Mouse (Mus musculus) T-cell, adult 2 months (primary cell): ENCODE measurements around the gene Tsc22d1.

Source experiments
- DNase-seq: peaks from one replicate; pipeline ENCODE4 v3.0.0; 2022; ENCODE audit warnings: low spot score

The Tsc22d1 gene

GRCm38 (mm10) chr14:76488101-76489044, 73.6 kb downstream of the Tsc22d1 start:
- no peak for DNase-seq

GRCm38 (mm10) chr14:76489128-76489527, 74.4 kb downstream of the Tsc22d1 start:
- DNase-seq = no peak

DNA sequence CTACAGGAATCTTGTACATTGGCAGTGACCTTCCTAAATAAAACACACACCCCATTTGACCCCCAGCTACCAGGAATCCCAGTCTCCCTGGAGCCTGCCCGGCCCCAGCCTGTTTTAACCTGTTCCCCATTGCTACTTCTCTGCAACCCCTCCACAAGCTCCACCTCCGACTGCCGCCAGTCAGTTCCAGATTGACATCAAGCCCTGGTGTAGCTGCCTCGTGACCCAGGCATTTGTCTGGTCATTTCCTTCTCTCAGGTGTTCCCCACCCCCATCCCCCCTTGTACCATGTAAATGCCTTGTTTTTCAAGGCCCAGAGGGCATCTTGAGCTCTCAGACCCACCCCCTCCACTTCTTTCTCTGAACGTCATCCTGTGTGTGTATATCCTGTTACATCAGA, 80.3 kb downstream of the Tsc22d1 start:
- no peak for DNase-seq

GRCm38 (mm10) chr14:76497187-76497586, 82.4 kb downstream of the Tsc22d1 start:
- no peak for DNase-seq

DNA sequence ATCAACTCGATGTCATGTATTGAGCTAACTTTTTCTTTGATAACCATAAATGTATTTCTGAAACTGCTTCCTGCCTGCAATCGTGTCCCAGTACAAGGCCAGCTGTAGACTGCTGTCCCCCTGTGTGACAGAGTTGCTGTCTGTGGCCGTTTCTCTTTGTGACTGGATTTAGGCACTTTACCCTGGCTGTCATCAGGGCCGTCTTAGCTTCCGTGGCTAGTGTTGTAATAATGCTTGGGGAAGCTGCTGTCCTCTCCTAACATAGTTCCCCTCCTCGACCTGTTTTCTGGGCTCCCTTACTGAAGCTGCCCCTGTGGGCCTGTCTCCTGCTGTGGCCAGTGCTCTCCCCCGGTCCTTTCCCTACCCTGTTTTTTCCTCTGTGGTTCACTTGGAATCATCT, 83.4 kb downstream of the Tsc22d1 start:
- no peak for DNase-seq

DNA sequence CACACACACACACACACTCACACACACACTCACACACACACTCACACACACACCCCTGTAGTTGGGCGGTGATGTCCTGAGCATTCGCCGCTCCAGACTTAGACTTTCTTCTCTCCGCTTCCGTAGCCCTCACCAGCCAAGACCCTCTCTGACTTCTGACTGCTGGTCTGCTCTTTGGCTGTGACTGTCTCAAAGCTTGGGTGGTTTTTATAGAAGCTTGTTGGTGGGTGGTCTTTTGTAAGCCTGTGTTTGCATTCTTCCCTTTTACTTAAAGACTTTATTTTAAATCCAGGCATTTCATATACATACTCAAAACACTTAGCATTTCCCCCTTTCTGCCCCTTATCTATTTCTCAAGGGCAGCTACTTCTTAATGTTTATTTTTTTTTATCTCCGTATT, 84.7 kb downstream of the Tsc22d1 start:
- DNase-seq = no peak

- no peak for DNase-seq
Observed at GRCm38 (mm10) chr14:76500036-76500435, 85.3 kb downstream of the Tsc22d1 start.

- DNase-seq = peak; percentile 18
Observed at GRCm38 (mm10) chr14:76503231-76503851, 88.6 kb downstream of the Tsc22d1 start.

- DNase-seq = peak; percentile 76
Observed at GRCm38 (mm10) chr14:76504121-76504737, 89.5 kb downstream of the Tsc22d1 start.

GRCm38 (mm10) chr14:76505101-76505438, 90.3 kb downstream of the Tsc22d1 start:
- DNase-seq = no peak

- peak; percentile 22 for DNase-seq
Observed at GRCm38 (mm10) chr14:76505439-76506220, 90.9 kb downstream of the Tsc22d1 start.

DNA sequence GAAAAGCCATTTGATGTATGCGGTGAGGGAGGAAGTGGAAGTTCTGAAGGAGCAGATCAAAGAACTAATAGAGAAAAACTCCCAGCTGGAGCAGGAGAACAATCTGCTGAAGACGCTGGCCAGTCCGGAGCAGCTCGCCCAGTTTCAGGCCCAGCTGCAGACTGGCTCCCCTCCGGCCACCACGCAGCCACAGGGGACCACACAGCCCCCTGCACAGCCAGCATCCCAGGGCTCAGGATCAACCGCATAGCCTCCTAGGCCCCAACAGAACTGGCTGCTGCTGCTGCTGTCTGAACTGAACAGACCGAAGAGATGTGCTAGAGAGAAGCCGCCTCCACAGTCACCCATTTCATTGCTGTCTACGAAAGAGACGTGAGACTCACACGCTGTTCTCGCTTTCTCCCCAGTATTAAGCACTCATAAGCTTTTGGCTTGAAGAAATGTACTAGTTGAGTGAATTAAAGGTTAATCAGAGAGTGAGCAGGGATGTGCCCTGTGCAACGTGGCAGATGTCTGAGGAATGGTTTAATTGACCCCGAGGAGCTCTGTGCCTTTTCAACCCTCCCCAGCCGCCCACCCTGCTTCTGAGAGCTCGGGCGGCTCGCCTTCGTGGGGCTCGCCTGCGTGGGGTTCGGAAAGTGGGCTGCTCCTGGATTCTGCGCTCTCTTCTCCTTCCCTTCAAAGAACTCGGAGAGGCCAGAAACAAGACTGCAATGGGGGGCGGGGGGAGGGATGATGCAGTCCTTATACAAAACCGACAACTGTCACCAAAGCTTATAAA, 91.9 kb downstream of the Tsc22d1 start:
- no peak for DNase-seq

GRCm38 (mm10) chr14:76507357-76507756, 92.6 kb downstream of the Tsc22d1 start:
- DNase-seq = no peak

DNA sequence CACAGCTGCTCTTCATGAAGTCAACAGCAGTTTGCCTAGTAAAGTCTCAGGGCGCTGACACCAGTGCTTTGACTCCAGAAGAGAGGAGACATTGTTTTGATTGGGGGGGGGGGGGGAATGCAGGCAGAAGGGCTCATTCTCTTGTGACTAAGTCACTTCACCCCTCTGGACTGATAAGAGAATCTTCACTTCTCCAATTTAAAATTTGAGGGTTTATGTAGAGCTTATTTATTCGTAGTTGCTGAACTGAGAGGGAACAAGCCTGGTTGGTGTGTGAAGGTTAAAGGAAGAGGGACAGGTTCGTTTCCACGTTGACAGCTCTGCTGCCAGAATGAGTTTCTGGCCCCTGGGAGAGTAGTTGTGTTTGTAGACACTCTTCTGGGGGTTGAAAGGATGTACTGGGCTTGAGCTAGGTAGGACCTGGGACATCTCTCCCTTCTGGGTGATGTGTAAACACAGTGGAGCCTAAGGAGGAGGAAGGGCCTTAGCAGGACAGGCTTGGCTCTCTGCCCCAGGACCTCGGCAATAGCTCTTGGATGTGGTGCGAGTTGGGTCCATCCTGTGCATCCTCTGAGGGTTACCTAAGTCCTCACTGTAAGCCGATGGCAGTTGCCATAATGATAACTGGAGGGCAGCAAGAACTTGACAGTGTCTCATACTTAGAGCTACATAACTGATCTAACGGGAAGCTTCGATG, 93.2 kb downstream of the Tsc22d1 start:
- no peak for DNase-seq

DNA sequence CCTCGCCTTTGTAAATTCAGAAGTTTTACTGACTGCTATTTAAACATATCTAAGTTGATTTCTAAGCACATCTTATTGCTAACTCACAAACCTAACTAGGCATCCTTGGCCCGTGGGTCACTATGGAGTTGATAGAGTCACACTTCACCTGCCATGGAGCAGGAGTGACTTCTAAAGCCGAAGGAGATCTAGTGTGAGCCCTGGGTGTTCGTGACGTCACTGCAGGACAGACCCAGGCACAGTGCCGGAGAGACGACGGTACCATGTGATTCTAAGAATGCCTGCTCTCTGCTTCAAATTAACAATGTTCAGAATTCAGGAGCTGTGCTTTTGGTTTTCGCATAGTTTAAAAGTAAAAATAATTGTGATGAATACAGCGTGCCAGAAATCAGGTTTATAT, 93.9 kb downstream of the Tsc22d1 start:
- no peak for DNase-seq

DNA sequence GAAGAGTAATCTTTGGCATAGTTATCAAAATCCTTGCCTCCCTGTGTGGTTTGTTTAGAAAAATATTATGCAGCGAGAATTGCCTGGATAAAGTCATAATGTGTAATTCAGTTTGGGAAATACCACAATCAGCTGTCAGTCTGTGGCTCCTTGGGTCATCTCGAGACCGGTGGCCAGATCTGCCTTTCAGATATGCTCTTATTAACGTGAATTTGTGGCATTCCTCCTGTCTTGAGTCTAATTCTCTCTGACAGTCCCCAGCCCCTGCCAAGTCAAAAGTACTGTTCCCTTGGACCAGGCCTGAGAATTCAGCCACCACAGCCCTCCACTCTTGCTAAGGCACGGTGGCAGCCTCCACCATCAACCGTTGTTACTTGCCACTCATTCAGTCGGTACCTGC, 97.2 kb downstream of the Tsc22d1 start:
- DNase-seq = no peak

DNA sequence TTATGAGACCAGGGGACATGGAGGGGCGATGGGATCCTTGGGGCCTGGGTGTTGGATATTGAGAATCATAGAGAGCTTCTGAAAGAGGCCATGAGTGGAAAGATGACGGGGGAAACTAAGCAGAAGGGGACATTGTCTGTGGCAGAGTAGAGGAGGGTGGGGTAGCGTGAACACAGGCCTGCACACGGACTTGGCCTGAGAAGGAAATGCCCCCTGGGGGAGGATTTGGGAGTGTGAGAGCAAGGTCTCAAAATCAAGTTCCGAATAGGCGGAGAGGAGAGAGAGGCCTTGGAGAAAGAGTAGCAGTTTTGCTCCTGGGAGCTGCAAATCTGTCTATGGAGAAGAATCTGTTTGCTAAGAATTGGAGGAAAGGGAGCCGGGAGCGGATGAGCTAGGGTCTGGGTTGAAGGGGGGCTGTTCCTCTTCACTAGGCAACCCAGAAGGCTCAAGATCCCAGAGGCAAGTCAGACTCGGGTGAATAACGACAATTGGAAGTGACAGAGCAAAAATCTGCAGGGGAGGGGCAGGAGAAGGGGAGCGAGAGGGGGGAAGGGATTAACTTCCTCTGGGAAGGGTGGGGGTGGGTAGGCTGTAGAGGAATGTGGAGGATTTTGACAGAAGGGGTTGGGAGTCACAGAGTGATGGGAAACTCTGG, 98.8 kb downstream of the Tsc22d1 start:
- DNase-seq = no peak

DNA sequence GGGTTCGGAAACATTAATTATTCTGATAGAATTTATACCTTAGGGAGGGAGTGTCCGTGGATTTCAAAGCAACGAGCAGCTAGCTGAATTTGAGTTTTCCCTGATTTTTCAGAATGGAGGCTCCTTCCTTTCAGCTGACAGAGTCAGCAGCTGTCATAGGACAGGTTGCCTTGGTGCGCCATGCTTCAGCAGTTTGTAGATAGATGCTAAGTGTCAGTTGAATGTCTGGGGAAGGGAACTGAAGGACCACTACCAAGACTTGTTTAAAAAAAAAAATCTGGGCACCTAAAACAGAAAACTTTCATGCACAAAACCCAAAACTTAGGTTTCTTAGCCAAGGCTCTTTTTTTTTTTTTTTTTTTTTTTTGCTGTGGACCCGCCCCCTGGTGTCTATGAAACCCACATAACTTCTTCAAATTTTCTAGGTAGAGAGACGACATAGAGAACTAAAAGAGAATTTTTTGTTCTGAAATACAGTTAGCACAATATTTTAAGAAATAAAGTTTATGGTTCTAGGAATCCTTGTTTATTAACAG, 99.4 kb downstream of the Tsc22d1 start:
- DNase-seq = no peak

DNA sequence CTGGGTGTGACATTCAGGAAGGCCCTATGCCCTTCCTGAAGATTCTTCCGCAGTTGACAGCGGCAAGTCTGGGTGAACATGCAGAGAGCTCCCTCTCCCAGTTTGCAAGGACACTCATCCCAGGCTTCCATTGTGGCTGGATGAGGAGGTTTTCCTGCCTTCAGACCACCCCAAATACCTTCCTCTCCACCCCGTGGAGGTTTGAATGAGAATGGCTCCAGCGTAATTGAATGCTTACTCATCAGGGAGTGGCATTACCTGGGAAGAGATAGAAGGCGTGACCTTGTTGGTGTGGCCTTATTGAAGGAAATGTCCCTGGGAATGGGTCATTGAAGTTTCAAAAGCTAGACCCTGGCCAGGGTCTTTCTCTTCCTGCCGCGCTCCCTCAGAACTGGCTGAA, 100.9 kb downstream of the Tsc22d1 start:
- no peak for DNase-seq

- DNase-seq = no peak
Observed at GRCm38 (mm10) chr14:76518217-76518616, 103.5 kb downstream of the Tsc22d1 start.
